Mouse (Mus musculus): ENCODE results near the gene Bcl7b.

DNA sequence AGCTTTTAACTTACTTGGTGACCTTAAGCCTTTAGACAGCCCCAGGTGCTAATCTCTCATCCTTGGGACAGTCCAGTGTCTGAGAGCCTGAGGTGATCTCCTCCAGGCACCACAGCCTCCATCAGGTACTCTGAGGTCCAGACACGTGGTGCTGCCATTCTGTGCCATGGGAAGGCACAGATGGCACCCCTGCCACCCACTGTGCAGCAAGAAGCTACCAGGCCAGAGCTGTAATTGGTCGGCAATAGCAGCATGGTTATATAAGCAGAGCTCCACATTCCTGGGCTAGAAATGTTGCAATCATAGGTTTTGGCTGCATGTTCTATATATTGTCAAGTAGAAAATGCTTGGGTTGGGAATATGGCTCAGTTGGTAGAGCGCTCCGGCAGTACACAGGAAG lies 10.9 kb downstream of the Bcl7b start:
- TF ChIP-seq TAL1 (IDR thresholded peaks at IDR 0.05; ENCODE audit: low read length) (no peak), GATA1 (IDR thresholded peaks at IDR 0.05; ENCODE audit: low read length) (no peak)
